Mouse (Mus musculus): ENCODE measurements around the gene Pbx3. TPM values are rescaled to one million over a fixed set of nuclear protein-coding genes. Genes with fewer than 3 reads are reported as not detected.

Pbx3 gene
- 6.3 and 12.8 TPM in 2 replicates for total RNA-seq (2015)
- total RNA-seq (2017): 4.1 and 4.5 TPM in 2 replicates

DNA sequence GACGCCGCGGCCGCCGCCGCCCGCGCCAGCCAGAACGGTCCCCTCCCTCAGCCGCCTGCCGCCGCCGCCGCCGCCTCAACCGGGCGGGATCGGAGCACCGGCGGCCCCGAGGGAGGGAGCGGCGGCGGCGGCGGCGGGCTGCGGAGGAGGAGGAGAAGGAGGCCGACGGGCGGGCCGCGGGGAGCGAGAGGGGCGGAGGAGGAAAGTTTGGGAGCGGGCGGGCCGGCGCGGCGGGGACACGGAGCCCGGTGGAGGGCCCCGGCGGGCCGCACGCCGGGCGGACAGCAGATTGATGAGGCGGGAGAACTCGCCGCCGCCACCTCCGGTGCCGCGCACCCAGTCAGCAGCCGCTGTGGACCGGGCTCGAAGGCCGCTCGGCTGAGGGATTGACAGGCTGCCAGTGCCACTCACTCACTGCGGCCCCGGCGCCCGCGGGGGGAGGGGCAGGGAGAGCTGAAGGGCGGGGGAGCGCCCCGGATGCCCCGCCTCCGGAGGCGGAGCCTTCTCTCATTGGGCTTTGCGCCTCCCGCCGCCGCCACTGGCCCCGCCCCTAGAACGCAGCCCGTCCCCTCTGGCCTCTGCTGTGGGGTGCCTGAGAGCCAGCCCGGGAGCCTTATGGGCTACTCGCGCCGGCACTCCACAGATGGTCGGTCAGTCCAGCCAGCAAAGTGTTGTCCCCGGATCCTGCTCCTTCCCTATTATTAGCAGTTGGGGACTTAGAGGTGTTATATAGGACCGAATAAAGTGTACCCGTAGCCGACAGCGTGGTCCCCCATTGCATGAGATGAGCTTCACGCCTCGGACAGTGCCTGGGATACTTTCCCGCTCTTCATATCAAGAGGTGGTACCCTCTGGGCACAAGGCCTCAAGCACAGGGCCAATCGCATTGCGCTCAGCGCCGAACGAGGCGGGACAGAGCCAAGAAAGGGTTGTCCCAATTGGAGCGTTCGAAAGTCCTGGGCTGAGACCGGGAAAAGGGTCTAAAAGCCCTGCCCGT lies at the start of gene Pbx3:
TSS of gene Pbx3 (minus strand) at position 838 of the 997 bp plus-strand sequence.
- peak; percentile 95 for ATAC-seq (replicated peaks; ENCODE audit: poor library complexity)

DNA sequence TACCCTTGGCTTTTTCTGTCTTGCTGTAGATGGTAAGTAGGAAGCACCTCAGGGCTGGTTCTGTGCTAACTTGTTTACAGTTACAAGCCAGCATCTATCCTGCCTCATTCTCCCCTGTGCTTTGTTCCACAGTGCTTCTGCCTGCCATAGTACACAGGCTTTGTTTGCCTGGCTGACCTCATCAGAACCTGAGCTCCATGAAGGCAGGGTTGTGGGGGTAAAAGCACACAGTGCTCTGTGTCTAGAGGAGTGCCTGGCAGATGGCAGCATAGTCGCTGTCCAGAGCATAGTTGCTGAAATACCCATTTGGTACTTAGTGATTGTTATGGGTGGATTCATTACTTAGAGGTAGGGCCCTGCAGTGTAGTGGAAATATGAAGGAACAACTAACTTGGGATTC lies 47.3 kb upstream of the Pbx3 start:
- ATAC-seq (replicated peaks; ENCODE audit: poor library complexity): no peak

DNA sequence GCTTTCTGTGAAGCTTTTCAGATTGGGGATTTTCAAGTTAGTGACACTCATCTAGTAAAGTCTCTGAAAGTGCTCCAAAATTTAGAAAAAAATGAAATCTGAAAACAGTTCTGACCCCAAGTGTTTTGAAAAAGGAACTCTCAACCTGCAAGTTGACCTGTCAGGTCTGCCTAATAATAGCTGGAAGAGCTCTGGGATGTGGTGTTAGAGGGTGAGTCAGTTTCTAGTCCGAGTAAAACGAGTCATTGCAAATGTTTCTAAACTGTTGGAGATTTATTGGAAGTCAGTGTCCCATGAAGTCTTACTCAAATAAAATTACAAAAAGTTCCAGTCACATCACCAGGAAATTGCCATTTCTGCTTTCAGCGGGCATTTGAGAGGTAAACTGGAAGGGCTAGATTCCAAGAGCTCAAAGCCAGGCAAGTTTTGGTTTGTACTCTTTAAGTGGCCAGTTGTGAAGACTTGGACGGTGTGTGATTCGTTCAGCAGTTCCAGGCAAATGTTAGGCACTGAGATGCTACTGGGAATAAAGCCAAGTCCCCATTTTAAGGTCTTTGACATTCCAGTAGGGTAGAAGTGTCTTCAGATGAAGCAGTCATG lies 36.9 kb upstream of the Pbx3 start:
- ATAC-seq (replicated peaks; ENCODE audit: poor library complexity): no peak

DNA sequence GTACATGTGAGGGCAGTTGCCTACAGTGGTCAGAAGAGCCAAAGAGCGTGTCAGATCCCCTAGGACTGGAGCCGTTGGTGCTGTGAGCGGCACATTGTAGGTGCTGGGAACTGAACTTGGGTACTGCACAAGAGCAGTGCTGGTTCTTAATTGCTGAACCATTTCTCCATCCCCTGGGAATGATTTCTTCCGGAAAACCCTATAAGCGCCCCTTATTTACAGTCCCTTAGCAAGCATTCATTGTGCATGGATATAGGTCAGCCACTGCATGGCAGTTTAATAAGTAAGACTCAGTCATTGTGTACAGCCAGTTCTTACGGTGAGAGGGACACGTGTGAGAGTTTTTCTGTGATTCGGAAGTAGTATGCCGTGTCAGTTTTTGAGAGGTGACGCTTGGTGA lies 35.4 kb upstream of the Pbx3 start:
- no peak for ATAC-seq (replicated peaks; ENCODE audit: poor library complexity)

DNA sequence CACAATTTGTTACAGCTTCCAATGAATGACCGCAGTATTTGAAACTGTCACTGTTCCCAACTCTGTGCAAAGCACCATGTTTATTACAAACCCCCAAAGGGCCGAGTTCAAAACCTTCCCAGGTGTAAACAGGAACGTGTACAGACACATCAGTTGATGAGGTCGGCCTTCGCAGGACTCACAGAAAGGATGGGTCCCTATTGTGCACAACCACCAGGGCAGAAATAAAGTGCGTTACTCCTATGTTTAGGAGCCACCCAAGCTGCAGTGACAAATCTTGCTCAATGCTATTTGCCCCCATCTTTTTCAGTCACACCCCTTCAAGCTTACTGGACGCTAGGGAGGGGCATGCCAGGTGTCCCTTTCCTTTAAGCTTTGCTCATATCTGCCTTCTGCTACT lies 34.7 kb upstream of the Pbx3 start:
- ATAC-seq (replicated peaks; ENCODE audit: poor library complexity): no peak

DNA sequence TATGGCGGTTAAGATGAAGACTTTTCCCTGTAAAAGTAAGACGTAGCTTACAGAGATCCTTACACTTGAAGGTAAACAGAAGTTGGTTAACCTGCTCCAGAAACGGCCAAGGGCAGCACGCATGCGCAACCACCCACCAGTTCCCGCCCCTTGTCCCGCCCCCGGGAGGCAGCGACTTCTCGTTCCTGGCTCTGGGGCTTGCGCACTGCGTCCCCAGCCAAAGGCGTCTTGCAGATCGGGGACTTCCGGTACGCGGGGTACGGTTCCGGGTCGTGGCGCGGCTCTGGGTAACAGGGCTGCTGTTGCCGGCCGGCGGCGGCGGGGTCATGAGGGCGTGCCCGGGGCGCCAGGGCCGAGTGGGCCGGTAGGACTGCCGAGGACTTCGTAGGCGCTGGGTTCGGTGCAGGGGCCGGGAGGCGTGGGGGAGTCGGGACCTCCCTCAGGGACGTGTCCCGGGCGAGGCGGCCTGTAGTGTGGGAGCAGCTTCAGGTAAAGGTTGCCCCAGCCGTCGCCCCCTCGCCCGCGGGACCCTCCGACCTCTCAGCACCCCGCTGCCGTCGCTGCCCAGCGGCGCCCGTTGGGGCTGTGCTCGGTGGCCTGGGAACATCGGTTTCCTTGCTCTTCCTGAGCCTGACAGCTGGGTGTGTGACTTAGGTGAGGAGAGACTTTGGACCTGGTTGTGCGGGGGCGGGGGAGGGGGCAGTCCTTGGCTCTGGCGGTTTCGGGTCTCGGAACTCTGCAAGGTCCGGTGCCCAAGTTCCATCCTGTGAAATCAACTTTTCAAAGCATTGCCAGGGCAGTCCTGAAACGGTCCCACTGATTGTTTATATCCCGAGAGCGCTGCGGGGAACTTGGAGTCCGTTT lies 33.9 kb upstream of the Pbx3 start, which contains the start of gene Mapkap1:
TSS of gene Mapkap1 (plus strand) at position 171 of the 864 bp plus-strand sequence.
- ATAC-seq (replicated peaks; ENCODE audit: poor library complexity): peak; percentile 100

DNA sequence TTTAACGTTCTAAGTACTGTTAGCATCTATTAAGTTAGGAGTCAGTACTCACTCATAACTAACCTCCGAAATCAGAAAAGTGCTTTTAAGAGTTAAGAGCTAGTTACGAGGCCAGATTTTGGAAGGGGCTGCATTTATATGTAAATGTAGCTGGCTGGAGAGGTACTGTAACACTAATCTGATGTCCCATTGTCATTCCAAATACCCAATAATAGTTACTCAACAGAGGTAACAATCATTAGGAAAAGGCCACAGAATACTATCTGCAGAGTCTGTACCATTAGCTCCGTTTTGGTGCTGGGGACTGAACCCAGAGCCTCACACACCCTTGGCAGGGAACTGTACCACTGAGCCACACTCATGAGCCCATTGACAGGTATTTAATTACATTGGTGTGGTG lies 26.6 kb upstream of the Pbx3 start:
- no peak for ATAC-seq (replicated peaks; ENCODE audit: poor library complexity)

DNA sequence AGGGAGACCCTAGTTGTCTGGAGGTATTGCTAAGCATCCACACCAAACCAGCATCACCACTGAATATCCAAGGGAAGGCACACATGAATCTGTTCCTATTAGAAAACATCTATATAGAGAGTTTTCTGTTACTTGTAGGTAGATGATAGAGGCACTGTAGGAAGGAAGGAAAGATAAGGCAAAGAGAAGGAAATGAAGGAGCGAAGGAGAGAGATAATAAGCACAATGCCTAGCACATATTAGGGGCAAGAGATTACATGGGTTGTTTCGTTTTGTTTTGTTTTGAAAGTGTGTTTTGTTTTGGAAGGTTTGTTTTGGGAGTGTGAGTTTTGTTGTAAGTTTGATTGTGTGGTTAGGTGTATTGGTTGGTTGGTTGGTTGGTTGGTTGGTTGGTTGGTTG lies 6.0 kb upstream of the Pbx3 start:
- no peak for ATAC-seq (replicated peaks; ENCODE audit: poor library complexity)

DNA sequence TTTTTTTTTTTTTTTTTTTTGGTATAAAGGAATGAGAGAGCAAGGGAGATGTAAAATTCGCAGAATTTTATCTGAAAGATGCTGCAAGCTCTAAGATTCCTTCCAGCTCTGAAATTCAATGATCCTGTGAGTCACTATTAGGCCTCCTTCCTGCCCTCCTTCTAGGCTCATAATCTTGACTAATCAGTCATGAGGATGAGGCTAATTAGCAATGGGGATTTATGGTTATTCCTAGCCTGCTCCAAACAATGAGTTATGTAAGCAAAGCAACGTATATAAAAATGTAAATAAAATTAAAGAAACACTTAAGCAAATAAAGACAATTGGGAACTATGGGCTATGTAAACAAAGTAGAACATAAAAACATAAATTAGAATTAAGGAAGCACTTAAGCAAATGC lies 1.4 kb upstream of the Pbx3 start:
- no peak for ATAC-seq (replicated peaks; ENCODE audit: poor library complexity)

DNA sequence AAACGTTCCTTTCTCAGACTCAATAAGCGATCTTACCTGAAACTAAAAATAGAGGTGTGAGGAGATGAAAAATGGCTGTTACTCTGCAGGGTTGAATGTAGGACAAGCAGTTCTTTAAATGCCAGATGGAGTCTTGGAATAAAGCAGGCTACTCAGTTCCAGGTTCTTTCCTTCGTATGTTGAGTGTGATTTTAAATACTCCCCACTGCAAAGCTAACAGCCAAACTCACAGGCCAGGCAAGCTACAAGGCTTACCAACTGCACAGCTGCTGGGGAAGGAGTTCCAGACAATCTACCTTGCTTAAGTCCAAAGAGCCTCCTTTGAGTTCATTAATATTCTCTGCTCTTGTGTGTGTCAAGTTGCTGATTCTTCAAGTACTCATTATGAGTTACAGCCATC lies 944 bp upstream of the Pbx3 start:
- no peak for ATAC-seq (replicated peaks; ENCODE audit: poor library complexity)

DNA sequence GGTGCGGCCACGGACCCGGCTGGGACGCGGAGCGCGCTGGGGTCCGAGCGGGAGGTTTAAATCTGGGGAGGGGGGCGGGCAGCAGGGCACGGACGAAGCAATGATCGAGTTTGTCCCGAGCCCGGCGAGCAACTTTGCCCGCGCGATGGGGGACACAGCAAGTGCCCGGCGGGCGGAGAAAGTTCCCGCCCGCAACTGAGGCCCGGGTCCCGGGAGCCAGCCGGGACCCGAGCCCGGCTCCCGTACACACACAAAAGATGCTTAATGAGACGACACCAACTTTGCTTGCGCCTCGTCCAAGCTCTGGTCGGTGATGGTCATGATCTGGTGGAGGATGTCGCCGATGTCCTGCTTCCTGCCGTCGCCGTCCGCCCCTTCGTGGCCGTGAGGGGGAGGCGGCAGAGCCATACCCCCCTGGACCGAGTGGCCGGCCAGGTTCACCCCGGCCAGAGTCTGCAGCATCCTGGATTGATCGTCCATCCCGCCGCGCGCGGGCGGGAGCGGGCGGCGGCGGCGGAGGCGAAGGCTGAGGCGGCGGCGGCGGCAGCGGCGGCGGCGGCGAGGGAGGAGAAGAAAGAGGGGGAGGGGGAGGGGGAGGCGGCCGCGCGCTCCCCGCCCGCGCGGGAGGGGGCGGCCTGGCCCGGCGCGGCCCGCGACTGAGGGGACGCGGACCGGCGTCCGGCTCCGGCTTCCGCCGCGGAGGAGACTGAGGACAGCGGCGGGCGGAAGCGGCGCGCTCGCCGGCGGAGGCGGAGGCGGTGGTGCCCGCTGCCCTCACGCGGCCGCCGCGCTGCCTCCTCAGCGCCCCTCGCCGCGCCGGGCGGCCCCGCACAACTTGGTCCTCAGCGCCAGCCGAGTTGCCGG lies 1.3 kb downstream of the Pbx3 start:
- ATAC-seq (replicated peaks; ENCODE audit: poor library complexity): no peak

DNA sequence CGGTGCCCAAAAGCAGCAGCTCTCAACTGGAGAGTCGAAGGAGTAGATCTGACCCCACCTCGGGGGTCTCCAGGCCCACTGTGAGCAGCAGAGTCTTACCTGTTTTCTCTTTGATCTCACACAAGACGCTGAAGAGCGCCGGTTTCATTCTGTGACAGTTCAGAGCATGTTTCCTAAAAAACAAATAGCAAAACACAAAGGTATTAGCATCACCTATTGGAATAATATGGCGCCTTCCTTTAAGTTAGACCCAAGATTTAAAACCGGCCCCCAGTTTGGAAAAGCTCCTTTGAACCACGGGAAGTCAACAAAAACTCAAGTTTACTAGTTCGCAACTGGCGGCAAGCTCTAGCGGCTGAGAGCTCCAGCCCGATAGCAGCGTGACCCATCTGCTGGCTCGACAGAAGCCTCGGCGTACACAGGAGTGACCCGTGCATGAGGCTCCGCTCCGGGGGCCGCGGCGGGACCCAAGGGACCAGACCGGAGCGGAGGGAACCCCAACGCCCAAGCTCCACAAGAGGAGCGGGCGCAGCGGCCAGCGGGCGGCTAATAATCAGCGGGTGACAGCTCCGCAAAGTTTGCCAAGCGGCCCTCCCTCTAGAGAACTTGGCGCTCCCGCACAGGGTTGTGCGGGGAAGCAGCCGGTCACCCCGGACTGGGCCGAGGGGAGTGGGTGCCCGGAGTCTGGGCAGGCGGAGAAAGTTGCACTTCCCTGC lies 2.1 kb downstream of the Pbx3 start:
- no peak for ATAC-seq (replicated peaks; ENCODE audit: poor library complexity)

DNA sequence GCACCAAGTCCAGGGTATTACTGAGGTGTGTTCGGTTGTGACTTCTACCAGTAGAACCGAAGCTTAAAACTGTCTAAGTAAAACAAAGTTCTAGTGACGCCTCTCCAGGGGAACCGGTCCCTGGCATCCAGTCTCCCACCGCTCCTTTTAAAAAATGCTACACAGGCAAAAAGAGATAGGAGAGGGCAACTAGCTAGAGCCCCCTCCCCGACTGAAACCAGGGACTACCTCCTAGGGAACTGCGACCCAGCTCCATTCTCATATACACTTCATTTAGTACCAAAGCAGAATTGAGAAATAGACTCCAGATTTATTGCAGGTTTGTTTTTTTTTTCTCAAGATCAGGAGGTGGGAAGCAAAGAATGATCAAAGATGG lies 2.6 kb downstream of the Pbx3 start:
- no peak for ATAC-seq (replicated peaks; ENCODE audit: poor library complexity)

DNA sequence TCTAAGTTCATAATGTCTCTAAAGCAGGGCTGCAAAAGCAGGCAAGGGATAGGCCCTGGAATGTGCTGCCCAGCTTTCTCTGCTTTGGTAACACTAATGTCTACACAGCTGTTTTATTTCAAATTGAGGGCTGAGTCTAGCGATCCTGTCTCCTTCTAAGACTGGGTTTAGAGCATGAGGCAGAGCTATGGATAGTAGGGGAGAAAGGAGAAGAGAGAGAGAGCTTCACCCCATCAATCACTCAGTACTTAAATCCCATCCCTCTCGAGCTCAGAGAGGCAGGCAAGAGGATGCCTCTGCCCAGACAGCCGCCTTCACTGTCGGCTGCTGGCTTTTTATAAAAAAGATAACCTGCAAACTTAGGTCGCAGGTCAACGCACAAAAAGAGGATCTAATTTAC lies 4.5 kb downstream of the Pbx3 start:
- no peak for ATAC-seq (replicated peaks; ENCODE audit: poor library complexity)

DNA sequence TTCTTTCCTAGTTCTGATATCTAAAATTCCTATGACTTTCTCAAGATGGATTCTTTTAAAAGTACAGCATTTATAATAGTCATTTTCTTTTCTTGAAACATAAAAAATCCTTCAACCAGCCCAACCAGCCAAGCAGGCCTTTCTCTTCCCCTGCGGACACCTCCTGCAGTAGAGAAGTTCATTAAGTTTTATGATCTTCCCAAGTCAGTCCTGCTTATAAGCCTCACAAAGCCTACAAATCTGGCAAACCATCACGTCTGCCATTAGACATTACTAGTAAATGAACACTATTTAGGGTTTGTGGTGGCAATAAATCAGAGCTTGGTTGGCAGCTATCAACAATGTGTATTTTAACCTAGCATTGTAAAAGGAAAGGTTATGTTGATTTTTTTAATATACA lies 5.9 kb downstream of the Pbx3 start:
- no peak for ATAC-seq (replicated peaks; ENCODE audit: poor library complexity)

DNA sequence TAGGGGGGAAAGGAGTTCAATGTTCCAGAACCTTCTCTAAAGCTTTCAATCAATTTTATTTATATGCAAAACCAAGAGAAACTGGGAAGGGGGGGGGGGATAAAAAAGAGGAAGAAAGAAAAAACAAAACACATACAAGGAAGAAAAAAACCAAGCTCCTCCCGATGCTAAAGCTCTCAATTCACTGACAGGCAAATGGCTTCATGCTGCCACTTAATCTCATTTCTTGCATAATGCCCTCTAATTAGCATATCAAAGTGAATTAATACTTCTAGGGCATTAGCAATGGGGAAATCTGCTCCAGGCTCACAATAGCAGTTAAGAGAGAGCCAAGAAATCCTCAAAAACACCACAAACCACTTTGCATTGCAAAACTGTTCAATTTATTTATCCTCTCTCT lies 9.3 kb downstream of the Pbx3 start:
- no peak for ATAC-seq (replicated peaks; ENCODE audit: poor library complexity)

DNA sequence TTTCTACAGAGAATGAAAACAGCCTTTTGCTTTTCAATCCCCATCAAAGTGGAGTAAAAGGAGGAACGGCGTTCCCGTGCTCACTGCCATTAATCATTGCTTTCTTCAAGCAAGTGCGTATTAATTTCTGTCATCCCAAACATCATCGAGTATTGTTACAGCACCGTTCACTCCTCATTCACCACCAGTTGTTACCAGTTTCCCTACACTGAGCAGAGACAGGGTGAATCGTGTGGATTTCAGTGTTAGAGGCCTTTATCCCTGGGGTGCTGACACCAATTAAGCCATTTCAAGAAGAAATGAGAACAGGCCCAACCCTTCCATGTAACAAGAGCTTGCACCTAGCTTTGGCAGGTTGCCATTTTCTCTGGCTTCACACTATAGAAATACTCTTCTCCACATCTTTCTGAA lies 17.1 kb downstream of the Pbx3 start:
- ATAC-seq (replicated peaks; ENCODE audit: poor library complexity): no peak

DNA sequence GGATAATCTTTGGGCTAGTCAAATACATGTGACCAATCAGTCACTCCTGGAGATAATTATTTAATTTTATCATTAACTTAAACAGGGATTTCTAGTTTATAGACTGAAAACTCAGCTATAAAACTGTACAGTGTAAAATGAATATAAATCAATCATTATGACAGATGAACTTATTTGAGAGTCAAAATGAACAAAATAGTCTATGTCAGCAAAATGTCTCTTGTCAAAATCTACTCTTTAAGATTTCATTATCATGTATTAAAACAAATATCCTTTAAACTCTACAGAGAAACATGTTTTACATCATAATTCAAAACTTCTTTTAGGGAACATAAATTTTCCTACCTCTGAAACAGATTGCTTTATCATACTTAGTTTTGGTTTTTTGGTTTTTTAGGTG lies 20.9 kb downstream of the Pbx3 start:
- ATAC-seq (replicated peaks; ENCODE audit: poor library complexity): no peak

DNA sequence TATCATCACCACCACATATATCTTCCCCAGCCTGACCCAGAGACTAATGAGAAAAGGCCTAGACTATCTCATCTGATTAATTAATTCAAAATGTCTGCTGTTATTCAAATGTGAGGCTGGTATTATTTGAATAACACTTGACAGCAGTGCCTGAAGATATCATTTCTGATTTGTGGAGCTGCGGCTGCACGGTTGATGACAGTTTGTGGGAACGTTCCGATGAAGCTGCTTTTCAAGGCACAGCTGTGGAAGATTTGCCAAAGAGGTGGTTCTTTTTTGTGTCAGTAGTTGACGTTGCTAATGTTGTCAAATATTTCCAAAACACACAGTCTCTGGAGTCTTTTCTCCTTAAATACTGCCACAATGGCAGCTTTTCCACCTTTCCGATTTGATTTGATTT lies 25.8 kb downstream of the Pbx3 start:
- ATAC-seq (replicated peaks; ENCODE audit: poor library complexity): no peak

DNA sequence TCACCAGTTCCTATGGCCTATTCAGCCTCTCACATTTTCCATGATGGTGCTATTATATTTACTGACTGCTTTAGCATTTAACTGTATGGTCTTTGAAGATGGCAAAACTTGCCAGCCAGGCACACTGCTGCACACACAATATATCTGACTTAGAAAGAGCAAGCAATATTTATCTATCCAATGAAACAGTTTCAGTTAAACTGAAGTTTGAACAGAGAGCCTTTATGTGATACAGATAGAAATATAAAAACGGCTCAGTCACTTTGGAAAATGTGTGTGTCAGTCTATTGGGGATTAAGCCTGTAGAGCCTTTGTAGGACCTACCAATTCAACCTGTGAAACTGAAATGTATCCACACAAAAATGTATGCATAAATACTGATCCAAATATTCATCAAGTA lies 74.3 kb downstream of the Pbx3 start:
- no peak for ATAC-seq (replicated peaks; ENCODE audit: poor library complexity)

All from megakaryocyte progenitor cell, adult 5-6 weeks (primary cell).